Mouse (Mus musculus): ENCODE data around the gene Calm2. TPM values are rescaled to one million over a fixed set of nuclear protein-coding genes. Genes with fewer than 3 reads are reported as not detected.

Gene Calm2
- polyA plus RNA-seq (2017; shearing (Covaris generic)): 514 TPM

GRCm38 (mm10) chr17:87446767-87447611 is at the start of gene Calm2:
TSS of gene Calm2 (minus strand) at chr17:87446935.

GRCm38 (mm10) chr17:87427511-87427910 is 19.2 kb downstream of the Calm2 start, which contains the start of gene Stpg4:
TSS of gene Stpg4 (minus strand) at chr17:87427741.

Other genes with a start within 250 kb of the Calm2 start
- gene Mcfd2, start 181.0 kb downstream of the Calm2 start, polyA plus RNA-seq (2017; shearing (Covaris generic)): 23.3 TPM
- gene Ttc7, start 164.0 kb downstream of the Calm2 start, polyA plus RNA-seq (2017; shearing (Covaris generic)): 91.8 TPM
- not detected for gene Stpg4, start 19.2 kb downstream of the Calm2 start, polyA plus RNA-seq (2017; shearing (Covaris generic))
- gene Epcam, start 189.0 kb upstream of the Calm2 start, polyA plus RNA-seq (2017; shearing (Covaris generic)): 4.0 TPM
- gene Msh2, start 225.4 kb upstream of the Calm2 start, polyA plus RNA-seq (2017; shearing (Covaris generic)): 66.6 TPM

Data from naive thymus-derived CD4-positive, alpha-beta T cell, adult 5 months (primary cell).